Mouse (Mus musculus) spleen, postnatal 0 days (tissue): ENCODE data around the gene Klk1b1. TPM values are rescaled to one million over a fixed set of nuclear protein-coding genes. Genes with fewer than 3 reads are reported as not detected.

Experiments used
- polyA plus RNA-seq: library from polyadenylated mRNA; unstranded; fragments of >200 nt; fragmentation: Nextera tagmentation; extraction: Ambion mirVana; gene quantifications from 2 replicates; pipeline ENCODE4 v1.2.1, GENCODE M21; 2015

The Klk1b1 gene
- polyA plus RNA-seq, result not detected in 2 replicates

GRCm38 (mm10) chr7:43966451-43966850, at the start of gene Klk1b1:
Gene Klk1b1 (plus strand): TSS chr7:43966751.

GRCm38 (mm10) chr7:43933440-43933839, 33.1 kb upstream of the Klk1b1 start, which contains the start of gene Klk15:
Gene Klk15 (plus strand): TSS chr7:43933740.

GRCm38 (mm10) chr7:43950364-43950763, 16.2 kb upstream of the Klk1b1 start, which contains the start of gene Klk1b8:
Gene Klk1b8 (plus strand): TSS chr7:43950664.

GRCm38 (mm10) chr7:43975761-43976160, 9.2 kb downstream of the Klk1b1 start, which contains the start of gene Klk1b9:
Gene Klk1b9 (plus strand): TSS chr7:43976061.

GRCm38 (mm10) chr7:43995577-43995976, 29.0 kb downstream of the Klk1b1 start, which contains the start of gene Klk1b11:
Gene Klk1b11 (plus strand): TSS chr7:43995877.

GRCm38 (mm10) chr7:44011868-44012267, 45.3 kb downstream of the Klk1b1 start, which contains the start of gene Klk1b26:
Gene Klk1b26 (plus strand): TSS chr7:44012168.

Other genes with a start within 250 kb of the Klk1b1 start
- gene Klk12, start 197.9 kb upstream of the Klk1b1 start, polyA plus RNA-seq, result not detected in 2 replicates
- not detected in 2 replicates for gene Klk11, start 192.1 kb upstream of the Klk1b1 start, polyA plus RNA-seq
- 2.0 and 2.6 TPM in 2 replicates for gene Klk10, start 185.7 kb upstream of the Klk1b1 start, polyA plus RNA-seq
- not detected in 2 replicates for gene Klk9, start 174.9 kb upstream of the Klk1b1 start, polyA plus RNA-seq
- gene Klk8, start 169.2 kb upstream of the Klk1b1 start, polyA plus RNA-seq, result 5.9 and 6.4 TPM in 2 replicates
- gene Klk7, start 155.5 kb upstream of the Klk1b1 start, polyA plus RNA-seq, result not detected in 2 replicates
- gene Klk6, start 142.3 kb upstream of the Klk1b1 start, polyA plus RNA-seq, result not detected in 2 replicates
- not detected in 2 replicates for gene Klk5, start 124.8 kb upstream of the Klk1b1 start, polyA plus RNA-seq
- not detected in 2 replicates for gene Klk4, start 85.6 kb upstream of the Klk1b1 start, polyA plus RNA-seq
- not detected in 2 replicates for gene Klk15, start 33.0 kb upstream of the Klk1b1 start, polyA plus RNA-seq
- gene Klk1b8, start 16.1 kb upstream of the Klk1b1 start, polyA plus RNA-seq, result not detected in 2 replicates
- gene Klk1b9, start 9.3 kb downstream of the Klk1b1 start, polyA plus RNA-seq, result not detected in 2 replicates
- not detected in 2 replicates for gene Klk1b11, start 29.1 kb downstream of the Klk1b1 start, polyA plus RNA-seq
- gene Klk1b26, start 45.4 kb downstream of the Klk1b1 start, polyA plus RNA-seq, result not detected in 2 replicates
- not detected in 2 replicates for gene Klk1b27, start 85.5 kb downstream of the Klk1b1 start, polyA plus RNA-seq
- gene Klk1b21, start 135.6 kb downstream of the Klk1b1 start, polyA plus RNA-seq, result not detected in 2 replicates
- gene Klk1b22, start 145.9 kb downstream of the Klk1b1 start, polyA plus RNA-seq, result not detected in 2 replicates
- gene Klk1b16, start 170.0 kb downstream of the Klk1b1 start, polyA plus RNA-seq, result not detected in 2 replicates
- not detected in 2 replicates for gene Klk1b24, start 221.5 kb downstream of the Klk1b1 start, polyA plus RNA-seq
- not detected in 2 replicates for gene Klk1b3, start 231.4 kb downstream of the Klk1b1 start, polyA plus RNA-seq
- gene Klk1b4, start 240.7 kb downstream of the Klk1b1 start, polyA plus RNA-seq, result not detected in 2 replicates
- gene Klk1b5, start 249.2 kb downstream of the Klk1b1 start, polyA plus RNA-seq, result not detected in 2 replicates